Mouse (Mus musculus) brain, embryonic 14.5 days (tissue): ENCODE data around the gene Fxr2.

ENCODE experiments used
- CTCF ChIP-seq: fragments of 200-500 bp; IDR thresholded peaks from 2 replicates; pipeline ENCODE4 v1.5.1; 2012; ENCODE audit warnings: inconsistent platforms, mild to moderate bottlenecking, moderate library complexity, borderline replicate concordance; ENCODE audit not compliant: insufficient read depth, insufficient read length; ENCODE audit errors: extremely low read depth
- POLR2A ChIP-seq: fragments of 200-500 bp; IDR thresholded peaks from 2 replicates; pipeline ENCODE4 v1.6.1; 2012; ENCODE audit warnings: mild to moderate bottlenecking, inconsistent platforms, borderline replicate concordance; ENCODE audit not compliant: poor library complexity, insufficient read depth, insufficient read length, severe bottlenecking; ENCODE audit errors: extremely low read depth

- no peak for TF ChIP-seq CTCF
- no peak for TF ChIP-seq POLR2A
Measured at GRCm38 (mm10) chr11:69665457-69665960, 32.7 kb downstream of the Fxr2 start.
